Mouse (Mus musculus): ENCODE measurements around the gene Obscn. TPM values are rescaled to one million over a fixed set of nuclear protein-coding genes. Genes with fewer than 3 reads are reported as not detected.

The Obscn gene
- total RNA-seq, 2 experiments from 2014 or later = 1.5 to 2.4 TPM

Small RNA genes lying within 50 kb of the gene (microRNA-seq; reads per million reads assigned to microRNA genes)
- 0.21 to 0.50 reads per million in 2 experiments for gene Gm44313

Other genes with a start within 250 kb of the Obscn start
- 1 to 10 TPM; 8.9 to 9.7 TPM for gene Zfp39, start 232.2 kb downstream of the Obscn start, total RNA-seq (2021)
- gene Btnl10, start 218.5 kb downstream of the Obscn start, total RNA-seq (2021) = not detected
- gene Rnf187, start 197.5 kb downstream of the Obscn start, total RNA-seq (2021) = 100 to 1,000 TPM; 485 to 490 TPM
- 100 to 1,000 TPM in 1 of 2 experiments, 10 to 100 TPM in 1; 99.3 to 112 TPM for gene Hist3h2ba, start 187.5 kb downstream of the Obscn start, total RNA-seq (2021)
- 10 to 100 TPM; 62.8 to 63.7 TPM for gene Hist3h2a, start 181.7 kb downstream of the Obscn start, total RNA-seq (2021)
- gene Trim17, start 181.7 kb downstream of the Obscn start, total RNA-seq (2021) = 1 to 10 TPM; 4.0 to 5.0 TPM
- 10 to 100 TPM; 22.5 to 25.4 TPM for gene Trim11, start 158.3 kb downstream of the Obscn start, total RNA-seq (2021)
- gene Iba57, start 27.3 kb upstream of the Obscn start, total RNA-seq (2021) = 1 to 10 TPM; 7.2 to 7.4 TPM
- gene Gjc2, start 46.8 kb upstream of the Obscn start, total RNA-seq (2021) = 1 to 10 TPM; 7.5 to 8.1 TPM
- 100 to 1,000 TPM; 144 TPM for gene Guk1, start 55.8 kb upstream of the Obscn start, total RNA-seq (2021)
- 10 to 100 TPM; 43.8 to 44.4 TPM for gene Mrpl55, start 66.1 kb upstream of the Obscn start, total RNA-seq (2021)
- 10 to 100 TPM; 20.6 to 21.2 TPM for gene 2310033P09Rik, start 71.9 kb upstream of the Obscn start, total RNA-seq (2021)
- gene Arf1, start 91.9 kb upstream of the Obscn start, total RNA-seq (2021) = 100 to 1,000 TPM; 451 to 469 TPM
- under 1 TPM in 1 of 2 experiments, not detected in 1; 0.12 TPM for gene Wnt3a, start 154.3 kb upstream of the Obscn start, total RNA-seq (2021)
- 10 to 100 TPM; 11.9 to 17.2 TPM for gene Wnt9a, start 170.5 kb upstream of the Obscn start, total RNA-seq (2021)
- not detected for gene Prss38, start 239.3 kb upstream of the Obscn start, total RNA-seq (2021)

All from left cerebral cortex, adult 18-20 months (tissue).